8 mouse cellular contexts compared by ENCODE assay signal in genomic region chr12:57231085-57231875, GRCm38 (mm10). TPM values are rescaled to one million over a fixed set of nuclear protein-coding genes. Genes with fewer than 3 reads are reported as not detected.
DNase-seq lines count a peak whose midpoint lies in the region; ATAC-seq and TF ChIP-seq lines count a peak whose summit lies in the region.

No protein-coding gene starts in this region.

- peaks cover 3 to 16% of the 10 kb centered on the region in 2 experiments; a peak in 3 of 4 replicates for H3K4me1 ChIP-seq in CH12.LX (ENCODE audit: control insufficient read depth in 1 of 2, insufficient read depth in 2 of 2)
- H3K4me1 ChIP-seq in embryonic facial prominence, embryonic 15.5 days = 0 out of 2 replicates have a peak, but pooled peaks cover 4% of the 10 kb centered on the region
- peaks cover 17 to 18% of the 10 kb centered on the region in 2 experiments for H3K4me1 ChIP-seq in liver, embryonic 14.5 days (replicated peaks; ENCODE audit: control insufficient read depth in 2 of 2, insufficient read depth in 2 of 2, low read length in 1 of 2)

- ATAC-seq in embryonic facial prominence, embryonic 15.5 days (ENCODE audit: insufficient number of reproducible peaks, low FRiP score, low TSS enrichment, low read depth) = no peak
- ATAC-seq in liver, embryonic 14.5 days (ENCODE audit: insufficient read depth) = peak; percentile 26; the same call in 1 of the 2 replicates

- no peak; the same call in none of the 2 replicates for TF ChIP-seq RAD21 in CH12.LX (IDR thresholded peaks at IDR 0.05; ENCODE audit: low read depth, low read length)

- H3K27me3 ChIP-seq in CH12.LX (replicated peaks) = no peaks in the 10 kb centered on the region
- no peaks in the 10 kb centered on the region for H3K27me3 ChIP-seq in embryonic facial prominence, embryonic 15.5 days
- H3K27me3 ChIP-seq in liver, embryonic 14.5 days (ENCODE audit: control insufficient read depth, insufficient read depth, low read length) = no peaks in the 10 kb centered on the region

- peak overlapping the region; percentile 28; the same call in 1 of the 2 replicates for H3K27ac ChIP-seq in CH12.LX (ENCODE audit: insufficient read depth, low read depth)
- no peak overlapping the region for H3K27ac ChIP-seq in embryonic facial prominence, embryonic 15.5 days (replicated peaks)
- H3K27ac ChIP-seq in liver, embryonic 14.5 days = peak overlapping the region; percentile 71

- no peak for TF ChIP-seq POLR2A in CH12.LX (IDR thresholded peaks at IDR 0.05; ENCODE audit: low read depth, low read length)

- intact Hi-C loops in gastrocnemius, postnatal 14 days (cut with DNase I; ENCODE audit: low total_unique reads) = no loop called here
- intact Hi-C loops in left cerebral cortex, postnatal 36 days (cut with DNase I) = no loop called here

- H3K9ac ChIP-seq in CH12.LX (ENCODE audit: insufficient read depth, low read depth) = peak overlapping the region; percentile 82
- H3K9ac ChIP-seq in embryonic facial prominence, embryonic 15.5 days = peak overlapping the region; percentile 77; the same call in 1 of the 2 replicates
- H3K9ac ChIP-seq in liver, embryonic 14.5 days (replicated peaks) = peak overlapping the region; percentile 77

- in situ Hi-C loops in CH12.LX (cut with MboI; ENCODE audit: low pct_ligation_motif_present, low pct_unique_long_range_greater_than_20kb, low sequenced_read_pairs) = no loop called here

- no peak for TF ChIP-seq EP300 in CH12.LX (IDR thresholded peaks at IDR 0.05; ENCODE audit: low read length)
- no peak for TF ChIP-seq EP300 in liver, embryonic 14.5 days (IDR thresholded peaks at IDR 0.05; ENCODE audit: low read depth)

- peaks cover 0 to 12% of the 10 kb centered on the region in 2 experiments for H3K36me3 ChIP-seq in CH12.LX (replicated peaks in 1 of 2; ENCODE audit: control insufficient read depth in 1 of 2, insufficient read depth in 1 of 2, low read length in 1 of 2)
- H3K36me3 ChIP-seq in embryonic facial prominence, embryonic 15.5 days = no peaks in the 10 kb centered on the region
- 0 out of 2 replicates have a peak, but pooled peaks cover 3% of the 10 kb centered on the region for H3K36me3 ChIP-seq in liver, embryonic 14.5 days (replicated peaks; ENCODE audit: control insufficient read depth, insufficient read depth, low read depth)

- H3K4me3 ChIP-seq in CH12.LX (replicated peaks in 1 of 3; ENCODE audit: low read depth in 2 of 3, low read length in 2 of 3, poor library complexity in 1 of 3) = peak overlapping the region; percentile 79 to 93 (median 90)
- H3K4me3 ChIP-seq in embryonic facial prominence, embryonic 15.5 days (replicated peaks) = peak overlapping the region; percentile 84
- H3K4me3 ChIP-seq in liver, embryonic 14.5 days (ENCODE audit: insufficient read depth in 1 of 2, low read depth in 2 of 2, low read length in 2 of 2) = peak overlapping the region; percentile 71 to 87

- peaks cover 40% of the 10 kb centered on the region for H3K79me2 ChIP-seq in CH12.LX (replicated peaks; ENCODE audit: control insufficient read depth, extremely low read depth, insufficient read depth, poor library complexity, severe bottlenecking)

- WGBS in embryonic facial prominence, embryonic 15.5 days = 68% methylated on average over 14 of the region's 14 CpGs
- WGBS in liver, embryonic 14.5 days (ENCODE audit: insufficient replicate concordance) = 25% methylated on average over 14 of the region's 14 CpGs

- peak; percentile 62 for DNase-seq in CH12.LX (ENCODE audit: extremely low read depth)
- DNase-seq in R1 (ENCODE audit: low read depth, low spot score) = peak; percentile 74
- peak; percentile 70 for DNase-seq in induced T-regulatory cell, adult 2 months (ENCODE audit: low read depth)
- peak; percentile 49 to 62 (median 54) for DNase-seq in liver, embryonic 14.5 days (ENCODE audit: low read depth in 3 of 3, low spot score in 3 of 3)
- DNase-seq in natural killer cell, adult 2 months (ENCODE audit: low spot score in 2 of 2) = peak; percentile 32 to 38
- no peak for DNase-seq in gastrocnemius, postnatal 14 days
- DNase-seq in left cerebral cortex, postnatal 36 days (ENCODE audit: low spot score in 2 of 2) = no peak

- dilution Hi-C loops in CH12.LX (cut with MboI; ENCODE audit: extremely low pct_ligation_motif_present, extremely low pct_unique_long_range_greater_than_20kb, low sequenced_read_pairs) = no loop called here

- H3K9me3 ChIP-seq in CH12.LX (replicated peaks; ENCODE audit: low read length) = no peaks in the 10 kb centered on the region
- no peaks in the 10 kb centered on the region for H3K9me3 ChIP-seq in embryonic facial prominence, embryonic 15.5 days (replicated peaks)
- no peaks in the 10 kb centered on the region for H3K9me3 ChIP-seq in liver, embryonic 14.5 days (ENCODE audit: control insufficient read depth, low read length)

- H3K4me2 ChIP-seq in CH12.LX (ENCODE audit: insufficient read depth, low read depth, poor library complexity, severe bottlenecking) = peak overlapping the region; percentile 82
- H3K4me2 ChIP-seq in embryonic facial prominence, embryonic 15.5 days (replicated peaks) = peak overlapping the region; percentile 57
- H3K4me2 ChIP-seq in liver, embryonic 14.5 days (ENCODE audit: low read depth) = peak overlapping the region; percentile 78

- TF ChIP-seq CTCF in CH12.LX (conservative IDR thresholded peaks at IDR 0.05 in 1 of 2, IDR thresholded peaks at IDR 0.05 in 1 of 2; ENCODE audit: low read depth in 2 of 2, low read length in 2 of 2) = peak in 1 of 2 experiments; percentile 51; a peak in 2 of 4 replicates
- peak; percentile 57 for TF ChIP-seq CTCF in liver, embryonic 14.5 days (IDR thresholded peaks at IDR 0.05; ENCODE audit: low read depth)

TF ChIP-seq in CH12.LX, 34 proteins besides CTCF, POLR2A, EP300 and RAD21:
- TF ChIP-seq MXI1 (IDR thresholded peaks at IDR 0.05; ENCODE audit: low read depth, low read length) (peak; percentile 22; the same call in 1 of the 2 replicates), SIN3A (IDR thresholded peaks at IDR 0.05; ENCODE audit: low read length) (peak; percentile 33; the same call in 1 of the 2 replicates), USF1 (IDR thresholded peaks at IDR 0.05; ENCODE audit: low read depth, low read length) (no peak)

RNA-seq across cellular contexts. Expression of gene Mipol1, which starts 1.1 kb away (rescaled TPM):
- total RNA-seq in CH12.LX (2012; rRNA removed) (6.0 and 6.4 TPM in 2 replicates), CH12.LX (2014; rRNA removed) (8.9 and 10.4 TPM in 2 replicates)
- polyA plus RNA-seq in CH12.LX (2012; ENCODE audit: insufficient read length, low read depth) = 6.6 TPM in 2 replicates
- 8.5 and 10.1 TPM in 2 replicates for polyA plus RNA-seq in embryonic facial prominence, embryonic 15.5 days (2015; fragmentation: Nextera tagmentation; extraction: Ambion mirVana)
- 0.80 and 1.7 TPM in 2 replicates for polyA plus RNA-seq in liver, embryonic 14.5 days (2012; rRNA removed)
- polyA plus RNA-seq in liver, embryonic 14.5 days (2014; fragmentation: Nextera tagmentation; extraction: Ambion mirVana) = 3.5 and 3.8 TPM in 2 replicates
- 1 to 10 TPM; 3.7 to 4.3 TPM for total RNA-seq in gastrocnemius, postnatal 14 days (2021)
- total RNA-seq in left cerebral cortex, postnatal 36 days (2021) = 1 to 10 TPM; 4.8 to 7.3 TPM

RNA-seq across cellular contexts. Expression of gene Prps1l3, which starts 1.1 kb away (rescaled TPM):
- total RNA-seq in CH12.LX (2012; rRNA removed) (91.2 and 112 TPM in 2 replicates), CH12.LX (2014; rRNA removed) (163 and 184 TPM in 2 replicates)
- 84.0 and 92.3 TPM in 2 replicates for polyA plus RNA-seq in CH12.LX (2012; ENCODE audit: insufficient read length, low read depth)
- 50.5 and 51.9 TPM in 2 replicates for polyA plus RNA-seq in embryonic facial prominence, embryonic 15.5 days (2015; fragmentation: Nextera tagmentation; extraction: Ambion mirVana)
- polyA plus RNA-seq in liver, embryonic 14.5 days (2012; rRNA removed) = 15.2 and 21.1 TPM in 2 replicates
- polyA plus RNA-seq in liver, embryonic 14.5 days (2014; fragmentation: Nextera tagmentation; extraction: Ambion mirVana) = 38.2 and 41.4 TPM in 2 replicates
- total RNA-seq in gastrocnemius, postnatal 14 days (2021) = 10 to 100 TPM; 21.3 to 26.2 TPM
- 10 to 100 TPM; 12.9 to 14.6 TPM for total RNA-seq in left cerebral cortex, postnatal 36 days (2021)

RNA-seq across cellular contexts. Expression of gene Slc25a21, which starts 34.0 kb away (rescaled TPM):
- total RNA-seq in CH12.LX (2012; rRNA removed) = not detected in 2 replicates
- not detected in 2 replicates for total RNA-seq in CH12.LX (2014; rRNA removed)
- polyA plus RNA-seq in CH12.LX (2012; ENCODE audit: insufficient read length, low read depth) = not detected in 2 replicates
- 0.56 and 0.84 TPM in 2 replicates for polyA plus RNA-seq in embryonic facial prominence, embryonic 15.5 days (2015; fragmentation: Nextera tagmentation; extraction: Ambion mirVana)
- polyA plus RNA-seq in liver, embryonic 14.5 days (2012; rRNA removed) = 7.0 and 9.3 TPM in 2 replicates
- polyA plus RNA-seq in liver, embryonic 14.5 days (2014; fragmentation: Nextera tagmentation; extraction: Ambion mirVana) = 21.6 and 28.5 TPM in 2 replicates
- total RNA-seq in gastrocnemius, postnatal 14 days (2021) = under 1 TPM in 1 of 2 experiments, not detected in 1; 0.40 TPM
- total RNA-seq in left cerebral cortex, postnatal 36 days (2021) = under 1 TPM; 0.54 to 0.66 TPM

Comparison
In these comparisons a context has a peak if more than half of its experiments do, and no peak if none do; other contexts are left out.
1. DNase-seq: peak in CH12.LX (single experiment), R1 (single experiment), induced T-regulatory cell, adult 2 months (single experiment), liver, embryonic 14.5 days (3 of 3) and natural killer cell, adult 2 months (2 of 2); none in gastrocnemius, postnatal 14 days (single experiment) and left cerebral cortex, postnatal 36 days (0 of 2).
2. Peak in every context shown above with its lines, with median percentiles within 50 percentile points of each other: H3K4me2 ChIP-seq, H3K4me3 ChIP-seq and H3K9ac ChIP-seq.